Comparison of ENCODE assay signal across 29 mouse cellular contexts in genomic region chr2:62715260-62715659, GRCm38 (mm10). TPM values are rescaled to one million over a fixed set of nuclear protein-coding genes. Genes with fewer than 3 reads are reported as not detected.
"Had no signal": no experiment of that assay in that cellular context is flagged by ENCODE, and none has a peak within 500 bp of the region (broad histone marks: within the 10 kb centered on the region; RNA-seq: fewer than 3 reads in every experiment).

No protein-coding gene starts in this region.

- ATAC-seq: forebrain, embryonic 13.5 days; forebrain, embryonic 14.5 days; forebrain, embryonic 15.5 days; forebrain, embryonic 16.5 days; forebrain, postnatal 0 days had no signal

- DNase-seq: cerebellum, adult 18-20 months; cerebellum, adult 2 months; cerebellum, adult 8-10 months; cerebellum, adult 9-10 months; cerebellum, adult 9-11 months; cerebellum, postnatal 10 days; cerebellum, postnatal 14 days; cerebellum, postnatal 25 days; cerebellum, postnatal 36 days; embryo, embryonic 11 days; forebrain, postnatal 0 days; gastrocnemius, adult 2 months; gastrocnemius, postnatal 10 days; gastrocnemius, postnatal 14 days; gastrocnemius, postnatal 25 days; gastrocnemius, postnatal 36 days; heart, adult 11 months; heart, adult 18-20 months; heart, adult 2 months had no signal

- H3K9ac ChIP-seq: embryonic facial prominence, embryonic 12.5 days; embryonic facial prominence, embryonic 13.5 days; embryonic facial prominence, embryonic 15.5 days; forebrain, embryonic 12.5 days; forebrain, embryonic 13.5 days; forebrain, embryonic 15.5 days; forebrain, postnatal 0 days had no signal

- H3K27ac ChIP-seq: embryonic facial prominence, embryonic 10.5 days; embryonic facial prominence, embryonic 12.5 days; embryonic facial prominence, embryonic 13.5 days; embryonic facial prominence, embryonic 15.5 days; forebrain, embryonic 12.5 days; forebrain, embryonic 13.5 days; forebrain, embryonic 15.5 days; gastrocnemius, adult 2 months; heart, adult 2 months had no signal

- H3K4me1 ChIP-seq: embryonic facial prominence, embryonic 10.5 days; embryonic facial prominence, embryonic 12.5 days; embryonic facial prominence, embryonic 13.5 days; embryonic facial prominence, embryonic 15.5 days; forebrain, embryonic 12.5 days; forebrain, embryonic 13.5 days; forebrain, embryonic 15.5 days had no signal

- H3K27me3 ChIP-seq: embryonic facial prominence, embryonic 12.5 days; embryonic facial prominence, embryonic 13.5 days; embryonic facial prominence, embryonic 15.5 days; forebrain, embryonic 12.5 days; forebrain, embryonic 13.5 days; forebrain, embryonic 15.5 days had no signal

- H3K9me3 ChIP-seq: embryonic facial prominence, embryonic 10.5 days; embryonic facial prominence, embryonic 12.5 days; embryonic facial prominence, embryonic 13.5 days; embryonic facial prominence, embryonic 15.5 days; forebrain, embryonic 12.5 days; forebrain, embryonic 13.5 days; forebrain, embryonic 15.5 days had no signal

- H3K4me3 ChIP-seq: embryonic facial prominence, embryonic 10.5 days; embryonic facial prominence, embryonic 12.5 days; embryonic facial prominence, embryonic 13.5 days; embryonic facial prominence, embryonic 15.5 days; erythroblast, embryonic 14.5 days; forebrain, embryonic 12.5 days; forebrain, embryonic 13.5 days; forebrain, embryonic 15.5 days; gastrocnemius, adult 2 months; heart, adult 2 months had no signal

- H3K36me3 ChIP-seq: embryonic facial prominence, embryonic 10.5 days; embryonic facial prominence, embryonic 12.5 days; embryonic facial prominence, embryonic 13.5 days; embryonic facial prominence, embryonic 15.5 days; forebrain, embryonic 12.5 days had no signal

- H3K4me2 ChIP-seq: embryonic facial prominence, embryonic 12.5 days; embryonic facial prominence, embryonic 13.5 days; embryonic facial prominence, embryonic 15.5 days; forebrain, embryonic 12.5 days; forebrain, embryonic 13.5 days; forebrain, embryonic 15.5 days had no signal

RNA-seq across cellular contexts. Expression of gene Gca, which starts 51.2 kb away (rescaled TPM):
- polyA plus RNA-seq: erythroblast, embryonic 14.5 days had no signal
